Mouse (Mus musculus) midbrain, embryonic 16.5 days (tissue): ENCODE measurements around the gene Lsm7. TPM values are rescaled to one million over a fixed set of nuclear protein-coding genes. Genes with fewer than 3 reads are reported as not detected.
A peak's percentile ranks its signal among the peaks of the same experiment; 100 is the strongest.
"Not testable (repeated sequence)": the region's sequence is repeated elsewhere in the genome, so short reads cannot be mapped to it uniquely, and the experiment has no call there.

ENCODE experiments used
- ATAC-seq: fragments of 200-750 bp; cut with Nextera tagmentation; 2 replicates; pipeline ENCODE4 v1.8.0; 2017; ENCODE audit warnings: moderate TSS enrichment
- H3K27ac ChIP-seq: fragments of 300-500 bp; sonication (generic); 2 replicates; pipeline ENCODE4 v1.5.1; 2014; ENCODE audit warnings: mild to moderate bottlenecking, low read length, mixed read lengths
- H3K27me3 ChIP-seq: fragments of 300-500 bp; sonication (generic); 2 replicates; pipeline ENCODE4 v1.6.1; 2014; ENCODE audit warnings: low read depth, low read length, mixed read lengths; ENCODE audit not compliant: control insufficient read depth, insufficient read depth
- H3K36me3 ChIP-seq: fragments of 300-500 bp; sonication (generic); 2 replicates; pipeline ENCODE4 v1.6.1; 2014; ENCODE audit warnings: mild to moderate bottlenecking, low read length, moderate library complexity, mixed read lengths; ENCODE audit not compliant: control insufficient read depth, insufficient read depth
- H3K4me1 ChIP-seq: fragments of 300-500 bp; sonication (generic); 2 replicates; pipeline ENCODE4 v1.6.1; 2014; ENCODE audit warnings: mild to moderate bottlenecking, low read length, mixed read lengths; ENCODE audit not compliant: control insufficient read depth, insufficient read depth
- H3K4me2 ChIP-seq: fragments of 300-500 bp; sonication (generic); 2 replicates; pipeline ENCODE4 v1.6.1; 2014; ENCODE audit warnings: mild to moderate bottlenecking, low read length, mixed read lengths
- H3K4me3 ChIP-seq: fragments of 300-500 bp; sonication (generic); 2 replicates; pipeline ENCODE4 v1.5.1; 2014; ENCODE audit warnings: low read depth, mild to moderate bottlenecking, low read length, moderate library complexity, mixed read lengths
- H3K9ac ChIP-seq: fragments of 300-500 bp; sonication (generic); 2 replicates; pipeline ENCODE4 v1.6.1; 2014; ENCODE audit warnings: low read depth, low read length, mixed read lengths
- H3K9me3 ChIP-seq: fragments of 300-500 bp; sonication (generic); replicated peaks from 2 replicates; pipeline ENCODE4 v1.6.1; 2014; ENCODE audit warnings: mild to moderate bottlenecking, low read length, mixed read lengths; ENCODE audit not compliant: control insufficient read depth, poor library complexity, severe bottlenecking
- WGBS: fragments of 180-500 bp; shearing (Covaris S2); extraction: QIAGEN DNeasy Blood & Tissue Kit; methylation state at CpG from one replicate; pipeline ENCODE4 v1.1.7; 2014; 5-methylcytosine and 5-hydroxymethylcytosine counted together
- polyA plus RNA-seq: library from polyadenylated mRNA; unstranded; fragments of >200 nt; fragmentation: Nextera tagmentation; extraction: Ambion mirVana; gene quantifications from 2 replicates; pipeline ENCODE4 v1.2.1, GENCODE M21; 2015

The Lsm7 gene
- polyA plus RNA-seq, 1 experiment from 2014 or later = 202 TPM

DNA sequence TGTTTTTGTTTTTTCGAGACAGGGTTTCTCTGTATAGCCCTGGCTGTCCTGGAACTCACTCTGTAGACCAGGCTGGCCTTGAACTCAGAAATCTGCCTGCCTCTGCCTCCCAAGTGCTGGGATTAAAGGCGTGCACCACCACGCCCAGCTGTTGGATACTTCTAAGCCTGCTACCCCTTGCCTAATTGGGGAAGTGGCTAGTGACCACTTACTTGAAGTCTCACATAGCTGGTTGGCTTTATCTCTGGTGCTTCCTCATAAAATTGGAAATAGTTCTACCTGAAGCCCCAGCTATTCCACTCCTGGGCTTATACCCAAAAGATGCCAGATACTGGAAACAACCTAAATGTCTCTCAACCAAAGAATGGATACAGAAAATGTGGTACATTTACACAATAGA is 38.7 kb downstream of the Lsm7 start:
- not testable (repeated sequence) for ATAC-seq, H3K9me3 ChIP-seq, H3K4me3 ChIP-seq, H3K4me2 ChIP-seq, H3K27me3 ChIP-seq, H3K36me3 ChIP-seq, H3K4me1 ChIP-seq, H3K9ac ChIP-seq, H3K27ac ChIP-seq
- WGBS = 83% methylated on average over 3 of the region's 3 CpGs

DNA sequence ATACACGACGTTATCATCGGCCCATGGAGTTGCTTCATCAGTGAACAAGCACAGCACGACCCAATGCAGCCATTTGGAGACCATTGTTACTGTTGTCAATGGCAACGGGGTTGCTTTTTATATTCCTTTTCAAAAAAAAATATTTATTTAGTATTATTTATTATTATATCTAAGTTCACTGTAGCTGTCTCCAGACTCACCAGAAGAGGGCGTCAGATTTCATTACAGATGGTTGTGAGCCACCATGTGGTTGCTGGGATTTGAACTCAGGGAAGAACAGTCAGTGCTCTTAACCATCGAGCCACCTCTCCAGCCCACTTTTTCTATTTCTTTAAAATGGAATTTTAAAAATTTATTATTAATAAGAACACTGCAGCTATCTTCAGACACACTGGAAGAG is 40.2 kb downstream of the Lsm7 start:
- Histone ChIP-seq H3K9ac (no peak overlapping the region), H3K4me2 (no peak overlapping the region), H3K4me3 (no peak overlapping the region), H3K9me3 (no peaks in the 10 kb centered on the region), H3K36me3 (no peaks in the 10 kb centered on the region), H3K27ac (no peak overlapping the region), H3K27me3 (peaks cover 6% of the 10 kb centered on the region; the same call in 1 of the 2 replicates), H3K4me1 (no peaks in the 10 kb centered on the region)
- WGBS = 57% methylated on average over 7 of the region's 7 CpGs
- no peak for ATAC-seq

DNA sequence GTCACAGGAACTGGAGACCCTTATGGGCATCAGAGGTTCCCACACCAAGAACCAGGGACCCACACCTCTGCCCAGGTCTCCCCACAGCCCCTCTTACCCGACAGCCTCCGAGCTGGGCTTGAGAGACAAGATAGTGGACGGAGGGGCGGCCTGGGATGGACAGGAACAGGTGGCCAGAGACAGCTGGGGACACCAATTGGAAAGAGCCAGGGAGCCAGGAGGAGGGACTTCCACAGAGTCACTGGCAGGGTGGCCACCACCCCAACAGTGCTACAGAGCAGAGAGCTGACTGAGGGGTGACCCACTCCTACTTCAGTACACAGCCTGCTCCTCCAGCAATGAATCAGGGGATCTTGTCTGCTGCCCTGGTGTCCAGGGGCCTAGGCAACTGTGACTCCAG is 41.6 kb downstream of the Lsm7 start, which contains the start of gene Jsrp1:
Jsrp1 (minus strand) TSS at position 133 of the 400 bp plus-strand sequence.
- Histone ChIP-seq H3K9ac (no peak within 1 kb of the TSS), H3K9me3 (no peaks in the 10 kb centered on the region), H3K4me1 (peaks cover 8% of the 10 kb centered on the region), H3K27me3 (peaks cover 19% of the 10 kb centered on the region), H3K4me2 (no peak within 1 kb of the TSS), H3K27ac (no peak within 1 kb of the TSS), H3K4me3 (no peak within 1 kb of the TSS), H3K36me3 (no peaks in the 10 kb centered on the region)
- 77% methylated on average over 4 of the region's 4 CpGs for WGBS
- ATAC-seq = no peak

DNA sequence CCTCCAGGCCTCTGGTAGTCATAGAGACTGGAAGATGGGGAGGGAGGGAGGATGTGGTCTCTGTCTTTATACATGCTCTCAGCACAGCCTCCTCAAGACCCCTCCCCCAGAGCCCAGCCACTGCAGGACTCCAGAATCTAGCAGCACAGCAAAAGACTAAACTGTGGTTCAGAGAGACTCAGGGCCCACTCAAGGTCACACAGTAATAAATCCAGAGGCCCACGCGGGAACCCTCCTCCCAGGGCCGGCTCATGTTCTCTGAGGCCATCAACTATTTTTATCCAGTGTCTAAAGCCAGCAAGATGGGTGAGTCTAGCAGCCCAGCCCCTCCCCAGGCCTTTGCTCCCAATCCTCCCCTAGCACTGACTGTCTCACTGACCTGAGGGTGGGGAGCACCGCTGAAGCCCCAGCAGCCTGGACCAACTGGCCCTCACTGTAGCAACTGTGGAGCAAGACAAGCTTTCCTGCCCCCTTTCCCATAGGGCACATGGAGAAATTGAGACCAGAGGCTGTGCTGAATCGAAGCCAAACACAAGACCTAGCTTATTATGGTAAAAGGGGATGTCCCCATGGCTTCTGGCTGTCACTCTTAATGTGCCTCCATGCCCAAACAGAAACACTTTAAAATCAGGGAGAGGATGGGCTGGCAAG is 42.5 kb downstream of the Lsm7 start:
- Histone ChIP-seq H3K9ac (no peak overlapping the region), H3K4me3 (no peak overlapping the region), H3K4me2 (no peak overlapping the region), H3K27me3 (peaks cover 19% of the 10 kb centered on the region), H3K4me1 (peaks cover 15% of the 10 kb centered on the region), H3K36me3 (no peaks in the 10 kb centered on the region), H3K27ac (no peak overlapping the region), H3K9me3 (no peaks in the 10 kb centered on the region)
- ATAC-seq = no peak
- WGBS = 60% methylated on average over 5 of the region's 5 CpGs

DNA sequence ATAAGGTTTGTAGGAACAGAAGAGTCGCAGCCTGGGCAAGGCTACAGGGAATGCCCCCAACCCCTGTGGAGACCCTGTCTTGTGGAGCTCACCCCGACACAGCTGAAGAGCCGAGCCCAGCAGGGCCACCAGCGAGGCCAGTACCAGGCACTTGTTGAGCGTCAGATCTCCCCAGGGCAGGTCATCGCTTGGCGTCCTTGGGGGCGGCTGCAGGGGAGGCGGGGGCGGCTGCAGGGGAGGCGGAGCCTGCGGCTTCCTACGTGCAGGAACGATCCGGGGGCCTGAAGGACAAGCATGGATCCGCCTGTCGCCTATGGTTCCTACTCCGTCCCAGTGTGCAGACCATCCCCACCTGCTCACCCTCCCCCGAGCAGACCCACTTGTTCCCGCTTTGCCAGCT is 44.9 kb downstream of the Lsm7 start:
- Histone ChIP-seq H3K27ac (no peak overlapping the region), H3K4me2 (no peak overlapping the region), H3K9me3 (no peaks in the 10 kb centered on the region), H3K4me3 (no peak overlapping the region), H3K27me3 (peaks cover 19% of the 10 kb centered on the region), H3K4me1 (peaks cover 27% of the 10 kb centered on the region), H3K9ac (no peak overlapping the region), H3K36me3 (no peaks in the 10 kb centered on the region)
- 6% methylated on average over 20 of the region's 20 CpGs for whole genome bisulfite sequencing
- ATAC-seq = no peak

DNA sequence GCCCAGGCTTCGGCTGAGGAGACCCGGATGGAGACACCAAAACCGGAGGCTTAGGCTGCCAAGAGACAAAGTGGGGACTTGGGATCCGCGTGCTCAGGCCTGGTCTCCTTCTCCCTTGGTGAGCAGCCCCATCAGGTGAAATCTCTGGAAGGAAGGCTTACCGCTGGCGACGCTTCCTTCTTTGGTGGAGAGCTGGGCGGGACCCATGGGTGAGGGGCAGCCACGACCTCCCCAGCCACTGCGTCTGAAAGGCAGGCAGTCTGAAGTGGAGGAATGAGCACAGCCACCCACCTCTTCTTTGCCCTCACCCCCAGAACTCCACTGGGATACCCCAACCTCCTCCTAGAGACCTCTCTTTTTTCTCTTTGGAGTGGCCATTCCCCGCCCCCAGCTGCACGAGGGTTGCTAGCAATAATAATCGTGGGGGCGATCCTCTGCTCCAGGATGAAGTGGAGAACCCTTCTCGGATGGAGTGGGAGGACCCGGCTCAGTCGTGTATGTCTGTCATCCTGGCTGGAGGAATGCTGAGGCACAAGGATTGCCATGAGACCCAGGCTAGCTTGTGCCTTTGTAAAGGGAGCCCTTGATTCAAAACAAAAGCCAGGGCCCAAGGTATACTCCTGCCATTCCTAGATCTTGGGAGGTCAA is 45.9 kb downstream of the Lsm7 start:
- Histone ChIP-seq H3K27me3 (peaks cover 19% of the 10 kb centered on the region), H3K4me2 (peak overlapping the region; percentile 37)

DNA sequence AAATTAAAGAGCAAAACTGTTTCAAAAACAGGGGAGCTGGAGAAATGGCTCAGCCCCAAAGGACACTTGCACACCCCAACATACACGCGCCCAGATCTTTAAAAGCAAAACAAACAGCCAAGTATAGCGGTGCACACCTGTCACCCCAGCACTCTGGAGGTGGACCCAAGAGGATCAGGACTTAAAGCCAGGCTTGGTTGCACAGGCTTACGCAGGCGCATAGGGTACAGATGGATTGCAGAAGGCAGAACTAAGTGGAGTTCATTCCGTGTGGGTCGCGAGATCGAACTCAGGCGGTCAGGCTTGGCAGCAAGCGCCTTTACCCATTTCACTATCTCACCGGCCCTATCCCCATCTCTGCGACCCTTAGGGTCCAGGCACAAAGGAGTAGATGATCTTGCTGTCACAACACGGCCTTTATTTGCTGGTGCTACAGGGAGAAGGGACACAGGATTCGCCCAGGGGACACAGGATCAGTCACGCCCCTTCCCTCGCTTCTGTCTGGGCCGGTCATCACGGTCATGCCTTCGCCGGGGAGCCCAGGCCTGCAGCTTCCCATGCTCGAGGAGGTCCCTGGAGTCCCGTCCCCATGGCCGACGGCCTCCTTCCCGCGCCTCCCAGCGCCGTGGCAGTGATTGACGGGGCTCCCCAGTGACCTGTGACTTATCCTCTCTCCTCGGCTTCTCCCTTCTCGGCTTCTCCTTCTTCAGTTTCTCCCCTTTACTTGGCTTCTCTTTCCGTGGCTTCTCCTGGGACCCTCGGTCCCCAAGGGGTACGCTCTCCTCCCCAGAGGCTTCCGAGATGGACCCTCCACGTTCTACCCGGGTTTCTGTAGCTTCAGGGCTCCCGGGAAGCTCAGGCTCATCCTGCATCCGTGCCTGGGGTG is 46.7 kb downstream of the Lsm7 start:
- Histone ChIP-seq H3K4me3 (peak overlapping the region; percentile 9; the same call in 1 of the 2 replicates), H3K4me2 (peak overlapping the region; percentile 97), H3K9ac (peak overlapping the region; percentile 85), H3K27ac (no peak overlapping the region), H3K9me3 (no peaks in the 10 kb centered on the region), H3K27me3 (peaks cover 18% of the 10 kb centered on the region), H3K4me1 (peaks cover 27% of the 10 kb centered on the region), H3K36me3 (peaks cover 13% of the 10 kb centered on the region; the same call in 1 of the 2 replicates)
- WGBS = 14% methylated on average over 40 of the region's 40 CpGs
- ATAC-seq = no peak

More for the DNA sequence above, 45.9 kb downstream of the Lsm7 start:
- Histone ChIP-seq H3K9me3 (no peaks in the 10 kb centered on the region), H3K36me3 (peaks cover 5% of the 10 kb centered on the region; the same call in 1 of the 2 replicates), H3K4me3 (peak overlapping the region; percentile 9; the same call in 1 of the 2 replicates), H3K27ac (no peak overlapping the region), H3K4me1 (peaks cover 27% of the 10 kb centered on the region), H3K9ac (peak overlapping the region; percentile 39)
- ATAC-seq = no peak
- 8% methylated on average over 18 of the region's 18 CpGs for WGBS

DNA sequence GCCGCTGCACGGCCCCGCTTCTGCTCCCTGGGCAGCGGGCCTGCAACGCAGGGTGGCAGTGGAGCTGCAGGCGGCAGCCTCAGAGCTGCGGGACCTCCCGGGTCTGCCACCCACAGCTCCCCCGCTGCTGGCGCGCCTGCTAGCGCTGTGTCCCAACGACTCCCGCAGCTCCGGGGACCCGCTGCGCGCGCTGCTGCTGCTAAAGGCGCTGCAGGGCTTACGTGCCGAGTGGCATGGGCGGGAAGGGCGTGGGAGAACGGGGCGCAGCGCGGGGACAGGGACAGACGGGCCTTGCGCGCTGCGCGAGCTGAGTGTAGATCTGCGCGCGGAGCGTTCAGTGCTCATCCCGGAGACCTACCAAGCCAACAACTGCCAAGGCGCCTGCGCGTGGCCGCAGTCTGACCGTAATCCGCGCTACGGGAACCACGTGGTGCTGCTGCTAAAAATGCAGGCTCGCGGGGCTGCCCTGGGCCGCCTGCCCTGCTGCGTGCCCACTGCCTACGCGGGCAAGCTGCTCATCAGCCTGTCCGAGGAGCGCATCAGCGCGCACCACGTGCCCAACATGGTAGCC is 47.9 kb downstream of the Lsm7 start:
- peaks cover 25% of the 10 kb centered on the region for H3K36me3 ChIP-seq
- H3K4me2 ChIP-seq = peak overlapping the region; percentile 97
- peaks cover 17% of the 10 kb centered on the region for H3K27me3 ChIP-seq
- peak overlapping the region; percentile 52 for H3K4me3 ChIP-seq
- H3K27ac ChIP-seq = peak overlapping the region; percentile 85
- H3K9ac ChIP-seq = peak overlapping the region; percentile 85
- H3K9me3 ChIP-seq = no peaks in the 10 kb centered on the region
- peaks cover 27% of the 10 kb centered on the region for H3K4me1 ChIP-seq
- ATAC-seq = peak; percentile 87
- under 1% methylated on average over 58 of the region's 58 CpGs for WGBS
